Mouse (Mus musculus) G1E (cell line): Measurements from ENCODE around the gene Rpl22.

Experiments used
- CTCF ChIP-seq: IDR thresholded peaks from 2 replicates; pipeline ENCODE4 v1.5.1; 2012; ENCODE audit warnings: low read depth, low read length, inconsistent platforms, mixed read lengths
- GATA1 ChIP-seq: IDR thresholded peaks from 2 replicates; pipeline ENCODE4 v1.6.1; 2012; ENCODE audit warnings: borderline replicate concordance, low read length, inconsistent platforms, mixed read lengths
- GATA2 ChIP-seq: IDR thresholded peaks from 2 replicates; pipeline ENCODE4 v1.6.1; 2012; ENCODE audit warnings: low read depth, low read length, inconsistent platforms, borderline replicate concordance
- POLR2AphosphoS5 ChIP-seq: IDR thresholded peaks from 2 replicates; pipeline ENCODE4 v1.6.1; 2012; ENCODE audit warnings: low read depth, low read length, inconsistent platforms; ENCODE audit not compliant: insufficient replicate concordance
- TAL1 ChIP-seq: conservative IDR thresholded peaks from 2 replicates; pipeline ENCODE4 v1.6.1; 2012; ENCODE audit warnings: low read depth, low read length, inconsistent platforms, mixed read lengths

DNA sequence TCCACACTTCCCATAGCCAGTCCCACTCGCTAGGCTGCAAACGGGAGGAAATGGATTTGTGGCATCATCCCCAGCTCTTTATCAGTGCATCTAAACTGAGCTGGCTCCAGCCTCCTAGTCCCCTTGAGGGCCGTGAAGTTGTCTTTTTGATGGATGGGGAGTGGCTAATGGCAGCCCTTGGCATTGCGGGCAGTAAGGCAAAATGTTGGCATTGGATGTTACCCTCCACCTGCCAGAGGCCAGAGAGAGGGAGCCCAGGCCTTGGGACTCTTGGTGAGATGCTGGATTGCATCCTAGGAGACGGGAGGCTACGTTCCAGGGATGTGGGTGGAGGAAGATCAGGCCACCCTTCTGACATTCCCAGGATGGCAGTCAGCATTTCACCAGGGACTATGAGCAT, 19.6 kb upstream of the Rpl22 start:
- TF ChIP-seq GATA1 (no peak), POLR2AphosphoS5 (no peak), CTCF (no peak), GATA2 (no peak), TAL1 (no peak)
